Mouse (Mus musculus) right cerebral cortex, postnatal 36 days (tissue): ENCODE measurements at regions not wholly inside any gene's neighbourhood (a gene's known extent, or its start where the extent isn't known, plus 50 kb on each side); places are given as distances from the start of the nearest gene placed in this dataset.

ENCODE experiments used
- DNase-seq, 2 experiments: peaks; one replicate each; pipeline ENCODE4 v3.0.0; 2022; ENCODE audit warnings: low spot score in 2 of 2, mixed read lengths in 1 of 2

DNA sequence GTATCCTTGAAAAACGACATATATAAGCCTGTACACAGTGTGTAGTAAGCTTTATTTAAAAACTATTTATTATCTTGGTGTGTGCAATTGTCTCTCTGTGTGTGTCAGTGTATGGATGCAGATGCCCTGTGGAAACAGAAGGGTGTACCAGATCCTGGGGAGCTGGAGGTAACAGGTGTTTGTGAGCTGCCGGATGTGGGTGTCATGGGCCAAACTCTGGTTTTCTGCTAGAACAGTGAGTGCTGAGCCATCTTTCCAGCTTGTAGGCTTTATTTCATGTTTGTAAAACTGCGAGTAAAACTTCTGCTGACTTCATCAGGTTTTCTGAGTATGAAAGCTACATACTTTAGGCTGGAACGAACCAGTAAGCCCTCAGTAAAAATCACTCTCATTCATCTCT is 322.3 kb upstream of the Gm5148 start:
- no peak for DNase-seq

DNA sequence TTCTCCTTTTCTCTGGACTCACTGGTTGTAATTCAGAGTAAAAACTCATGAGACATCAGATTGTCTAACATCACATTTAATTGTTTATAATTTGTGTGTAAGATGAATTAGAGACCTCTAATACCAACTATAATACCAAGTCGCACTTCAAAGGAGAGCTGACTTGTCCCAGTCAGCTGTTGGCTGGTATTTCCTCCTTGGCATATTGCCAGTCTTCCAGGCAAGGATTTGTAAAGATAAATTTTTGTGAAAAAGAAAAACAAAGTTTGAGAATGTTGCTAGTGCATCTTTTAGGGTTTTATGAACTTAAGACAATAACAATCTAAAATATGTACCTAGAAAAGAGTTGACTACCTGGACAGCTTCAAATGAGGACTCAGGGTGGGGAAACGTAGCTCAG is 321.7 kb upstream of the Gm5148 start:
- DNase-seq: no peak

DNA sequence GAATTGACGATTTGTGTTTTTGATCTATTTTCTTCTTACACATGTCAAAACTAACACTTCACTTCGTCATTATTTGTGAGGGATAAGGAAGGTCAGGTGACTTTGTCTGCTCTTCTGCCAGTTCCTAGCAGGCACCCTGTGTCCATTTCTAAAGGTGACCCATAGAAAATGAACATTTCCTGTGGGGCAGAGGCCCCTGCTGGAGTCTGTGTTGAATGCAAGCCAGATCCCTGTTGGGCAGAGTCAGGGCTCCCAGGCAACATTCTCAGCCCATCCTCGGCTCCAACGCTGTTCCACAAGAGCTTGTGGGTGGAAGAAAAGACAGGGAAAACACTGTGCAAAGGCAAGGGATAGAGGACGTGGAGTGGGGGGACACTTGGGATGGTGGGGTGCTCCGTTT is 321.2 kb upstream of the Gm5148 start:
- DNase-seq: no peak

DNA sequence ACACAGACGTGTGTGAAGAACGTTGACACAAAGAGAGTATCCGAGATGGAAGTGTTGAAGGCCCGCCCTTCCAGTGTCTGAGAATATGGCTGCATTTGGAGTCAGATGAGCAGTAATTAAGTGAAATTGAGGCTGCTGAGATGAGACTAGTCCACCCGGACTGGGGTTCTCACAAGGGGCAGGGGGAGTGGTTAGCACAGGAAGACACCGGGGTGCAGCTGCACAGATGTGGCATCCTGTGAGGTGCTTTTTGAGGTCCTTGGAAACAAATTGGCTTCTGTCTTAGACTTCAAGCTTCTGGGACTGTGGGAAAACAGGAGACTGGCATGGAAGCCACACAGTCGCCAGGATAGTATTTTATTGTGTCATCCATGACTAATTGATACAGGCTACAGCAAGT is 320.0 kb upstream of the Gm5148 start:
- no peak for DNase-seq

DNA sequence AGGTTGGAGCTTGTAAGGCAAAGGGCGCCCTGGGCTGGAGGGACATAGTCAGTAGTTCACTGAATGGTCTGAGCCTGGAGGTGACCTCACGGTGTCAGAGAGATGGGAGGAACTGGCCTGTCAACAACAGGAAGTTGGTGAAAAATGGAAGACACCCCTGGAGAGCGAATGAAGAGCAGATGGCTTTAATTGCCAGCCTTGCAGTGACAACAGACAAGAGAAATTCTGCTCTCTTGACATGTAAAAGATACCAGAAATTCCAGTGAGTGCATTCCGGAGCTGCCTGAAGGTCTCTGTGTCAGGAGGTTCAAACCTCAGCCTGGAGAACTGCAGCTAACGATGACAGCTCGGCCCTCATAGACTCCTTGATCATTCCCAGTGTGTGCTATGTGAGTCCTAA is 318.3 kb upstream of the Gm5148 start:
- DNase-seq: no peak

- DNase-seq: no peak
Measured at GRCm38 (mm10) chr3:38036131-38036530, 311.8 kb upstream of the Gm5148 start.

DNA sequence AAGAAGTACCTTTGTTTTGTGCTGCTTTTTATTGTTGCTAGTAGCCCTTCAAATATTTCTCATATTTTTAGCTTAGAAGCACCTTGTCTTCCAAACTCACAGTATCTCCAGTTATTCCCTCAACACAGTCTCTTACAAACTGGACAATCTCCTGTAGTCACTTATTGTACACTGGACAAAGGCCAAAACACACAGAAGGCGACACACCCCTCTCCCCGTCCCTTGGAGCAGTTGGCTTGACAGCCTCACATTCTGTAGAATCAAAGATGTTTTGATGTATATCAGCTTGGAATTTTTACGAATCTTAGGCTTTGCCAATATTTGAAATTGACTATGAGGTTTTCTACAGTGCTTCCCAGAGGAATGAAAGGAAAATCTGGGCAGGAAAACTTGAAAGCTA is 309.8 kb upstream of the Gm5148 start:
- no peak for DNase-seq

- DNase-seq: no peak
Measured at GRCm38 (mm10) chr3:38014768-38015167, 290.5 kb upstream of the Gm5148 start.

DNA sequence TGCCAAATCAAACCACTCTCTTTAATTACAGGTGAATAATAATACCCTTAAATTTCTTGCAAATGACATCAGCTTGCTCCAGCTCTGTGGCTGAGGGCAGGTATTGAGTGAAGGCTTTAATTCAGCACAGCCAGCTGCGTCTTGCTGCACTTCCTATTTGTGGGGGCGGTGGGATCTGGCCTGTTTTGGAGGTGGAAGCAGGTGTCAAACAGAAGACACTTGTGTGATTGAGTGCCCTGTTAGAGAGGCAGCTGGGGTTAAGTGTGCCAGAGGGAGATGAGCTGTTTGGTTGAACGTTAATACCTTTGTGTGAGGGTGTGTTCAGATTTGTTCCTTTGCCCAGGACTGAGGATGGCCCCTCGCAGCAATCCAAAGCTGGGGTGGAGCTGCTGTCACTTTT is 284.9 kb upstream of the Gm5148 start:
- DNase-seq: no peak

DNA sequence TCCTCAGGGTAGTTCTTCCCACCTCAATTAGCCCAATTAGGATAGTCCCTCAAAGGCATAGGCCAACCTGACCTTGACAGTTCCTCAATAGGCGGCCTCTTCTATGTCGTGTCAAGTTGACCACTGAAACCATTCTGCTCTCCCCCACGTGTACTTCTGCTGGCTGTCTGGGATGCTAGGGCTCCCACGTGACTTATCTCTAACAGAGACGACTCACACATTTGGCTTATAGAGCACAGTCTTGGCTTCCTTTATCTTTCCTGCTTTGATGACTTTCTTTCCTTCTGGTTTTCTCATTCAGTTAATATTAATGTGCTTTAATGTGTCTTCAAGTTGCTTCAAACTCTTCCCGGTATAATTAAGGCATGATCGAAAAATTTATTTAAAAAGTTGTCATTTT is 284.0 kb upstream of the Gm5148 start:
- DNase-seq: no peak

GRCm38 (mm10) chr3:38007626-38008025 is 283.3 kb upstream of the Gm5148 start:
- no peak for DNase-seq

DNA sequence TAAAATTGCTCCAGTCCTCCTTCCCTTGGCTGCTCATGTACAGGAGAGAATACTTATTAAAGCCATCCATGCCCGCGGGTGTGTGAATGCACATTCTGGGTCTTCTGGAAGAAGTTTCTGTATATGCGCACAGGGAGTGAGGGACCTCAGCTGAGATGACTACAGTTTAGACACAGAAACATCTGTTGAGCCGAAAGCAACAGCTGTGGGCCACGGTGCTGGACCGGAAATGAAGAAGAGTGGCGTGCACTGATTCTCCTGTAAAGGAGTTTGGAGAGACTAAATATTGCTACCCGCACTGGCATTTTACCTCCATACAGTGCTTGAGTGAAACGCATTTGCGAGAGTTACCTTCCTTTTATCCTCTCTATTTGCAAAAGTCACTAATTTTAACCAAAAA is 278.0 kb upstream of the Gm5148 start:
- DNase-seq: no peak

DNA sequence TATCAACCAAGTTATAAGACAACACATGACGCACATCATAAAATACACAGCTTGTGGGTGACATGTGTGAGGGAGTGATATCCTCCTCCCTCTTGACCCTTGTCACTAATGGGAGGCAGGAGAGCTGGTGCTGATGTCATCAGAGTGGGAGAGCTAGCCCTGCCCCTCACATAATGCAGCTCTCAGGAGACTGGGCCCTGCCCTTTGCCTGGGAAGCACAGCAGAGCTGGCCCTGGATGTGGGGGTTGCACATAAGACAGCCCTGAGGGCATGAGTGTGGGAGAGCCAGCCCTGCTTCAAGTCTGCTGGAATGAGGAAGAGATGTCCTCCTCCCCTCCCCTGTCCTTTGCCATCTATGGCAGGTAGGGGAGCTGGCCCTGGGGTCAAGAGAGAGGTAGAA is 275.5 kb upstream of the Gm5148 start:
- no peak for DNase-seq

DNA sequence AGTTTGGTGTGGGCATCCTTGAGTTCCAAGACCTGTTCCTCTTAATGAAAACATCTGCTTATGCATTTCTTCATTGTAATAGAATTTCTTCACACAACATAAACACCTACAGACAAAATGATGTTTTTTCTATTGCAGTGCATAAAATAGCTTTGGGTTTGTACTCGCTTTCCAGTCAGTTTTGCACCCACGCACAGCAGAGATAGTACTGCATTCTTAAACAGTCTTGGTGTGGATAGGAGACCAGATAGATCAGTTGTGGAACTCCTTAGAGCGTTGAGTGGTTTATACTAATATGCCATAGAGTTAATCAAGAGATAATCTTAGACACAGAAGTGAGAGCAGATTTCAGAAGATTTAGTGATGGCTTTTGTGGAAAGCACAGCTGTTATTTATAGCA is 273.7 kb upstream of the Gm5148 start:
- peak in 1 of 2 experiments; percentile 8 for DNase-seq

- no peak for DNase-seq
Measured at GRCm38 (mm10) chr3:37989992-37990391, 265.7 kb upstream of the Gm5148 start.

- DNase-seq: no peak
Measured at GRCm38 (mm10) chr3:37987775-37988505, 263.6 kb upstream of the Gm5148 start.

GRCm38 (mm10) chr3:37987007-37987774 is 262.9 kb upstream of the Gm5148 start:
- no peak for DNase-seq

DNA sequence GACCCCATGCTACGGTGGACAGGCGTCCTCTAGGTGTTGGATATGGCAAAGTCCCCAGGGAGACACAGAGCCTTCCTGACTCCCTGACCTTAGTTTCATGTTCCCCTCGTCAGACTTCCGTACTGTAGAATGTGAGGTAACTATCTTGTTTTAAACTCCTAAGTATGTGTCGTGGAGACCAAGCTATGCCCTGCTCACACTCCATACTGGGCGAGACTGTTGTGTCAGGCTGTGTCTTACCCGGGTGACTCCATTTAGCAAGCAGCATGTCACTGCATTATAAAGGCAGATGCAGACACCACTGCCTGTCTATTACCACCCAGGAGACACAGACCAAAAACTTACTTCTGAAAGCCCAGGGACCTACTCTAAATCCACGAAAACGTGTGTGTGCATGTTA is 260.4 kb upstream of the Gm5148 start:
- no peak for DNase-seq

- no peak for DNase-seq
Measured at GRCm38 (mm10) chr3:37981481-37982180, 257.3 kb upstream of the Gm5148 start.

DNA sequence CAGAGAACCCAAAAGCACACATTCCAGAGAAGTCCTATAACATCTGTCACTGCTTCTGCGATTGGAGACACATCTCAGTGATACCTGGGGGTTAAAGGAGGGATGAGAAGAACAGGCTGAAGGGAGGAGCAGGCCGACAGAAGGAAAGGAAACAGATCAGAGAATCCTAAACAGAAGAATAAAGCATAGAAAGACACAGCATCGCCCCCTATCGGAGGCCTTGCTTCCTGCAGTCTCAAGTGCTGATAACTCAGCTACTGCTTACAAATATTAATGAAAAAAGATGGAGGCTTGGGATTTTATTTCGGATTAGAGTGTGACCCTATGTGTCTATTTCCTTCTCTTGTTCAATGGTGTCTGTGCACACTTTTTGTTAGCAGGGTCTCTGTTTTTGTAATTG is 255.6 kb upstream of the Gm5148 start:
- no peak for DNase-seq

GRCm38 (mm10) chr3:37978481-37978880 is 254.2 kb upstream of the Gm5148 start:
- DNase-seq: peak; percentile 88

DNA sequence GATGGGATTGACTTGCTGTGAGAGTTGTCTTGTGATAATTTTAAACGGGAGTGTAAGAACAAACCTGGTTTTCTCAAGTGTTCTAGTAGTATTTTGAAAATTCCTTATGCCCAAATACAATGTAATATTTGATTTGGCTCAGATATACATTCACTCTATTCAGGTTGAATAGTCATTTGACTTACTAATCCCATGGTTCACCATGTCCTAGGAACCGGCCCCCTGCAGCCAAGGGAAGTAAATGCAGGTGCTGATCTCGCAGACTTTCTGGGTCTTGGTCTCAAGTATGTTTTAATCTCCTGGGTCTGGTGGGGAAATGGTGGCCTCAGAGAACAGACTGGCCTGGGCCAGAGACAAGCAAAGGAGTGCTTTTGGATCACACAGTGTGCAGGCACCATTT is 253.2 kb upstream of the Gm5148 start:
- no peak for DNase-seq

GRCm38 (mm10) chr3:37976566-37976965 is 252.3 kb upstream of the Gm5148 start:
- DNase-seq: no peak
